Mouse (Mus musculus) stomach, postnatal 0 days (tissue): ENCODE measurements around the gene 2700049A03Rik. TPM values are rescaled to one million over a fixed set of nuclear protein-coding genes. Genes with fewer than 3 reads are reported as not detected.

Experiments
- ATAC-seq: fragments of 200-750 bp; cut with Nextera tagmentation; 2 replicates; pipeline ENCODE4 v1.8.0; 2017; ENCODE audit not compliant: low FRiP score, low TSS enrichment
- DNase-seq: peaks from one replicate; pipeline ENCODE4 v3.0.0-alpha.2; 2016; ENCODE audit warnings: low spot score
- H3K27ac ChIP-seq: fragments of 300-500 bp; sonication (generic); replicated peaks from 2 replicates; pipeline ENCODE4 v1.5.1; 2014; ENCODE audit warnings: mild to moderate bottlenecking, control low read depth
- H3K27me3 ChIP-seq: fragments of 300-500 bp; sonication (generic); 2 replicates; pipeline ENCODE4 v1.6.1; 2014; ENCODE audit warnings: low read length; ENCODE audit not compliant: control insufficient read depth, insufficient read depth
- H3K36me3 ChIP-seq: fragments of 300-500 bp; sonication (generic); 2 replicates; pipeline ENCODE4 v1.6.1; 2014; ENCODE audit warnings: low read length, mixed read lengths; ENCODE audit not compliant: control insufficient read depth, insufficient read depth
- H3K4me1 ChIP-seq: fragments of 300-500 bp; sonication (generic); replicated peaks from 2 replicates; pipeline ENCODE4 v1.6.1; 2014; ENCODE audit warnings: antibody characterized with exemption; ENCODE audit not compliant: control insufficient read depth, insufficient read depth
- H3K4me2 ChIP-seq: fragments of 300-500 bp; sonication (generic); replicated peaks from 2 replicates; pipeline ENCODE4 v1.6.1; 2014; ENCODE audit warnings: low read depth, mild to moderate bottlenecking, control low read depth, moderate library complexity
- H3K4me3 ChIP-seq: fragments of 300-500 bp; sonication (generic); 2 replicates; pipeline ENCODE4 v1.5.1; 2014; ENCODE audit warnings: low read depth, low read length, control low read depth
- H3K9ac ChIP-seq: fragments of 300-500 bp; sonication (generic); 2 replicates; pipeline ENCODE4 v1.6.1; 2014; ENCODE audit warnings: mild to moderate bottlenecking, low read length, control low read depth, mixed read lengths
- H3K9me3 ChIP-seq: fragments of 300-500 bp; sonication (generic); 2 replicates; pipeline ENCODE4 v1.6.1; 2016; ENCODE audit warnings: low read length; ENCODE audit not compliant: control insufficient read depth
- CTCF ChIP-seq: IDR thresholded peaks from 2 replicates; pipeline ENCODE4 v1.5.1; 2016; ENCODE audit warnings: antibody characterized with exemption, low read depth, mild to moderate bottlenecking, moderate library complexity
- EP300 ChIP-seq: optimal IDR thresholded peaks from 2 replicates; pipeline ENCODE3; 2016; ENCODE audit warnings: antibody characterized with exemption
- WGBS: fragments of 180-500 bp; shearing (Covaris S2); extraction: QIAGEN DNeasy Blood & Tissue Kit; methylation state at CpG from one replicate; pipeline ENCODE4 v1.1.7; 2014; 5-methylcytosine and 5-hydroxymethylcytosine counted together
- polyA plus RNA-seq: library from polyadenylated mRNA; unstranded; fragments of >200 nt; fragmentation: Nextera tagmentation; extraction: Ambion mirVana; gene quantifications from 2 replicates; pipeline ENCODE4 v1.2.1, GENCODE M21; 2015

Gene 2700049A03Rik
- polyA plus RNA-seq, 1 experiment from 2014 or later = 4.3 TPM

DNA sequence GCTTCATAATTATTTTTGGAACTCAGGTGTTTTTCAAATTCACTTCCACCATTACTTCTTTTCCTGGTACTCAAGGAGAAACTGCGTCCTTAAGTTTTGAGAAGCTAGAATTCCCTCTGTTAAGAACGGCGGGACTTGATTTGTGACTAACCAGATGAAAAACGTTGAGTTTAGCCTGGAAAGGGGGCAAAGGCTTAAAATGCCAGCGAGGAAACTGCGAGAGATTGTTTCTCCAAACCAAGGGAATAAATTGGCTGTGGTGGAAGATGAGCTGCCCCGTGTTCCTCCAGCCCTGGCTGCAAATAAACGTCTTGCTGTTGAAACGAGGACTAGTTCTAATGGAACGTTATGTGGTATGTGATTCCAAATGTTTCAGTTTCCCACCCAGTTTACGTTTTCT lies 1.0 kb downstream of the 2700049A03Rik start:
- Histone ChIP-seq H3K4me2 (peak overlapping the region; percentile 87), H3K4me1 (0 out of 2 replicates have a peak, but pooled peaks cover 2% of the 10 kb centered on the region), H3K36me3 (peaks cover 5% of the 10 kb centered on the region; the same call in 1 of the 2 replicates), H3K9me3 (no peaks in the 10 kb centered on the region), H3K9ac (peak overlapping the region; percentile 64), H3K27ac (no peak overlapping the region), H3K4me3 (peak overlapping the region; percentile 93), H3K27me3 (no peaks in the 10 kb centered on the region)
- 3% methylated on average over 11 of the region's 11 CpGs for WGBS
- DNase-seq = no peak
- TF ChIP-seq CTCF = no peak
- no peak for TF ChIP-seq EP300
- no peak for ATAC-seq

GRCm38 (mm10) chr12:71139258-71139828 lies 2.7 kb downstream of the 2700049A03Rik start:
- ATAC-seq (no peak), DNase-seq (no peak)
- peaks cover 5% of the 10 kb centered on the region; the same call in 1 of the 2 replicates for H3K36me3 ChIP-seq
- H3K4me3 ChIP-seq = no peak overlapping the region
- no peak overlapping the region for H3K27ac ChIP-seq
- no peak overlapping the region for H3K4me2 ChIP-seq
- H3K4me1 ChIP-seq = 0 out of 2 replicates have a peak, but pooled peaks cover 2% of the 10 kb centered on the region
- H3K9ac ChIP-seq = no peak overlapping the region
- H3K9me3 ChIP-seq = no peaks in the 10 kb centered on the region
- no peaks in the 10 kb centered on the region for H3K27me3 ChIP-seq
- no peak for TF ChIP-seq EP300
- TF ChIP-seq CTCF = peak; percentile 50
- WGBS = 77% methylated on average over 5 of the region's 5 CpGs

- no peak for ATAC-seq
- H3K27ac ChIP-seq = no peak overlapping the region
- H3K36me3 ChIP-seq = peaks cover 5% of the 10 kb centered on the region; the same call in 1 of the 2 replicates
- no peak overlapping the region for H3K4me2 ChIP-seq
- TF ChIP-seq CTCF (peak; percentile 29), EP300 (no peak)
- H3K9ac ChIP-seq = no peak overlapping the region
- H3K4me1 ChIP-seq = 0 out of 2 replicates have a peak, but pooled peaks cover 2% of the 10 kb centered on the region
- H3K9me3 ChIP-seq = no peaks in the 10 kb centered on the region
- H3K4me3 ChIP-seq = no peak overlapping the region
- DNase-seq = no peak
- no peaks in the 10 kb centered on the region for H3K27me3 ChIP-seq
These were observed 4.5 kb downstream of the 2700049A03Rik start for GRCm38 (mm10) chr12:71141189-71141588.

GRCm38 (mm10) chr12:71147641-71148040 lies 11.0 kb downstream of the 2700049A03Rik start:
- no peak overlapping the region for H3K4me2 ChIP-seq
- H3K4me1 ChIP-seq = no peaks in the 10 kb centered on the region
- WGBS = 84% methylated on average over 3 of the region's 3 CpGs
- no peak overlapping the region for H3K4me3 ChIP-seq
- H3K27ac ChIP-seq = no peak overlapping the region
- H3K9ac ChIP-seq = no peak overlapping the region
- peaks cover 20% of the 10 kb centered on the region for H3K36me3 ChIP-seq
- H3K9me3 ChIP-seq = no peaks in the 10 kb centered on the region
- TF ChIP-seq EP300 = no peak
- peak; percentile 76 for TF ChIP-seq CTCF
- DNase-seq (peak; percentile 45), ATAC-seq (no peak)
- H3K27me3 ChIP-seq = no peaks in the 10 kb centered on the region

- DNase-seq (no peak), ATAC-seq (no peak)
- no peak overlapping the region for H3K4me2 ChIP-seq
- H3K4me1 ChIP-seq = no peaks in the 10 kb centered on the region
- peaks cover 20% of the 10 kb centered on the region for H3K36me3 ChIP-seq
- no peak overlapping the region for H3K27ac ChIP-seq
- H3K27me3 ChIP-seq = no peaks in the 10 kb centered on the region
- no peak overlapping the region for H3K4me3 ChIP-seq
- 97% methylated on average over 9 of the region's 9 CpGs for WGBS
- TF ChIP-seq EP300 (no peak), CTCF (no peak)
- H3K9me3 ChIP-seq = no peaks in the 10 kb centered on the region
- no peak overlapping the region for H3K9ac ChIP-seq
These were observed 12.2 kb downstream of the 2700049A03Rik start for GRCm38 (mm10) chr12:71148801-71149200.

DNA sequence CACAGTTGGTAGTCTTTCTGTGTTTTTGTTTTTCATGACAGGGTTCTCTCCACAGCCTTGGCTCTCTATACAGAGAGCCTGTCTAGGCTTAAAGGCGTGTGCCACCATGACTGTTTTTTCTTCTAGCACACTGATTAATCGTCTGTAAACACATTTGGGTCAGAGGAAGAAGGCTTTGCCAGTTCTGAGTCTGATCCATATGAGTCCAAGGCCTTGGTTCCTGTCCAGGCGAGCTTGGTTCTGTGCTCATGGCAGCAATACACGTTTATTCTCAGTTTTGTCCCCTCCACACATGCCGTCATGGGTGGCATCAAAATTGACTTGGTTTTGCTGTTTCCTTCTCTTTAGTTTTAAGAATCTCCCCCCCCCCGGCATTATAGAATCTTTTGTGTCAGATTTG lies 12.8 kb downstream of the 2700049A03Rik start:
- ATAC-seq = no peak
- Histone ChIP-seq H3K27me3 (no peaks in the 10 kb centered on the region), H3K4me2 (no peak overlapping the region), H3K36me3 (peaks cover 20% of the 10 kb centered on the region), H3K27ac (no peak overlapping the region), H3K9ac (no peak overlapping the region), H3K4me1 (no peaks in the 10 kb centered on the region), H3K9me3 (no peaks in the 10 kb centered on the region), H3K4me3 (no peak overlapping the region)
- DNase-seq = no peak
- WGBS = 87% methylated on average over 6 of the region's 6 CpGs
- TF ChIP-seq CTCF (no peak), EP300 (no peak)
